Mouse (Mus musculus) lung, postnatal 4 days (tissue): ENCODE measurements around the gene Ap3m1.

Experiments used
- DNase-seq, 2 experiments: peaks; one replicate each; pipeline ENCODE4 v3.0.0; 2021

Gene Ap3m1

GRCm38 (mm10) chr14:21013800-21014334, 38.4 kb downstream of the Ap3m1 start:
- DNase-seq: no peak

- DNase-seq: no peak
Measured at GRCm38 (mm10) chr14:20999617-21000016, 52.7 kb downstream of the Ap3m1 start.

GRCm38 (mm10) chr14:20997548-20997947, 54.8 kb downstream of the Ap3m1 start:
- DNase-seq: no peak

- DNase-seq: peak; percentile 14 to 24
Measured at GRCm38 (mm10) chr14:20996361-20996760, 55.9 kb downstream of the Ap3m1 start.

GRCm38 (mm10) chr14:20995497-20995896, 56.8 kb downstream of the Ap3m1 start:
- DNase-seq: no peak

GRCm38 (mm10) chr14:20994475-20994874, 57.8 kb downstream of the Ap3m1 start:
- peak; percentile 33 to 74 for DNase-seq

GRCm38 (mm10) chr14:20993067-20993691, 59.1 kb downstream of the Ap3m1 start:
- DNase-seq: peak; percentile 33 to 69

- no peak for DNase-seq
Measured at GRCm38 (mm10) chr14:20991492-20991891, 60.8 kb downstream of the Ap3m1 start.

- no peak for DNase-seq
Measured at GRCm38 (mm10) chr14:20985482-20985881, 66.8 kb downstream of the Ap3m1 start.

GRCm38 (mm10) chr14:20983832-20984231, 68.5 kb downstream of the Ap3m1 start:
- DNase-seq: peak; percentile 75 to 89
